Mouse (Mus musculus) monocyte, adult 5-6 weeks (primary cell): Measurements from ENCODE around the gene Gm17416. TPM values are rescaled to one million over a fixed set of nuclear protein-coding genes. Genes with fewer than 3 reads are reported as not detected.

Source experiments
- ATAC-seq: fragments of 153-309, 156-312 bp; replicated peaks from 2 replicates; pipeline ENCODE4 v1.8.0; 2017; ENCODE audit warnings: mild to moderate bottlenecking; ENCODE audit not compliant: low TSS enrichment, insufficient number of reproducible peaks, severe bottlenecking, poor library complexity, low FRiP score
- total RNA-seq: library from RNA; stranded (forward); fragments of 200-1000, 200-491, 200-594 nt; gene quantifications from 3 replicates; pipeline ENCODE4 v1.2.3, GENCODE M21; 2017

The Gm17416 gene
- total RNA-seq, 1 experiment from 2014 or later = not detected

GRCm38 (mm10) chr2:152600076-152600475 lies 30.9 kb downstream of the Gm17416 start:
- no peak for ATAC-seq

- ATAC-seq = no peak
Measured at GRCm38 (mm10) chr2:152601275-152601960, 32.3 kb downstream of the Gm17416 start.

GRCm38 (mm10) chr2:152604057-152604456 lies 34.9 kb downstream of the Gm17416 start, which contains the start of gene Defb36:
Defb36 (plus strand) TSS chr2:152604327.
- ATAC-seq = no peak

- ATAC-seq = no peak
Measured at GRCm38 (mm10) chr2:152607746-152608145, 38.6 kb downstream of the Gm17416 start.

- no peak for ATAC-seq
Measured at GRCm38 (mm10) chr2:152608719-152609118, 39.6 kb downstream of the Gm17416 start.

- ATAC-seq = no peak
Measured at GRCm38 (mm10) chr2:152612193-152612592, 43.1 kb downstream of the Gm17416 start.

GRCm38 (mm10) chr2:152615563-152615962 lies 46.4 kb downstream of the Gm17416 start:
- peak; percentile 66 for ATAC-seq

- ATAC-seq = no peak
Measured at GRCm38 (mm10) chr2:152616470-152616869, 47.3 kb downstream of the Gm17416 start.

GRCm38 (mm10) chr2:152617374-152617773 lies 48.2 kb downstream of the Gm17416 start:
- no peak for ATAC-seq

Other genes starting within 250 kb of the Gm17416 start
- 45.0 to 83.3 TPM (median 59.1 TPM) in 3 replicates for gene Rbck1, start 236.7 kb upstream of the Gm17416 start, total RNA-seq
- gene Trib3, start 225.3 kb upstream of the Gm17416 start, total RNA-seq = not detected in 3 replicates
- not detected in 3 replicates for gene Nrsn2, start 192.7 kb upstream of the Gm17416 start, total RNA-seq
- gene Sox12, start 171.3 kb upstream of the Gm17416 start, total RNA-seq = 0.10 to 0.43 TPM in 2 of 3 replicates, not detected in the other
- gene Zcchc3, start 154.3 kb upstream of the Gm17416 start, total RNA-seq = 0.10 to 0.75 TPM in 2 of 3 replicates, not detected in the other
- gene 6820408C15Rik, start 153.8 kb upstream of the Gm17416 start, total RNA-seq = not detected in 3 replicates
- gene Defb23, start 104.7 kb upstream of the Gm17416 start, total RNA-seq = not detected in 3 replicates
- gene Defb20, start 92.3 kb upstream of the Gm17416 start, total RNA-seq = not detected in 3 replicates
- not detected in 3 replicates for gene Defb22, start 79.2 kb upstream of the Gm17416 start, total RNA-seq
- gene Defb26, start 57.6 kb upstream of the Gm17416 start, total RNA-seq = not detected in 3 replicates
- not detected in 3 replicates for gene Defb28, start 51.1 kb upstream of the Gm17416 start, total RNA-seq
- not detected in 3 replicates for gene Defb29, start 29.2 kb upstream of the Gm17416 start, total RNA-seq
- gene Defb21, start 3.4 kb downstream of the Gm17416 start, total RNA-seq = not detected in 3 replicates
- gene Defb19, start 11.0 kb downstream of the Gm17416 start, total RNA-seq = not detected in 3 replicates
- gene Defb45, start 30.1 kb downstream of the Gm17416 start, total RNA-seq = not detected in 3 replicates
- gene Defb36, start 35.0 kb downstream of the Gm17416 start, total RNA-seq = not detected in 3 replicates
- not detected in 3 replicates for gene Defb25, start 53.7 kb downstream of the Gm17416 start, total RNA-seq
- gene Rem1, start 57.6 kb downstream of the Gm17416 start, total RNA-seq = 0.68 to 0.75 TPM in 2 of 3 replicates, not detected in the other
- 74.4 to 107 TPM (median 101 TPM) in 3 replicates for gene H13, start 100.1 kb downstream of the Gm17416 start, total RNA-seq
- gene Mcts2, start 117.7 kb downstream of the Gm17416 start, total RNA-seq = 10.0 to 12.9 TPM (median 10.6 TPM) in 3 replicates
- gene Id1, start 166.9 kb downstream of the Gm17416 start, total RNA-seq = 3.7 to 18.6 TPM (median 15.7 TPM) in 3 replicates
- gene Cox4i2, start 184.8 kb downstream of the Gm17416 start, total RNA-seq = not detected in 3 replicates